8 mouse cellular contexts compared by ENCODE assay signal in the genomic region with DNA sequence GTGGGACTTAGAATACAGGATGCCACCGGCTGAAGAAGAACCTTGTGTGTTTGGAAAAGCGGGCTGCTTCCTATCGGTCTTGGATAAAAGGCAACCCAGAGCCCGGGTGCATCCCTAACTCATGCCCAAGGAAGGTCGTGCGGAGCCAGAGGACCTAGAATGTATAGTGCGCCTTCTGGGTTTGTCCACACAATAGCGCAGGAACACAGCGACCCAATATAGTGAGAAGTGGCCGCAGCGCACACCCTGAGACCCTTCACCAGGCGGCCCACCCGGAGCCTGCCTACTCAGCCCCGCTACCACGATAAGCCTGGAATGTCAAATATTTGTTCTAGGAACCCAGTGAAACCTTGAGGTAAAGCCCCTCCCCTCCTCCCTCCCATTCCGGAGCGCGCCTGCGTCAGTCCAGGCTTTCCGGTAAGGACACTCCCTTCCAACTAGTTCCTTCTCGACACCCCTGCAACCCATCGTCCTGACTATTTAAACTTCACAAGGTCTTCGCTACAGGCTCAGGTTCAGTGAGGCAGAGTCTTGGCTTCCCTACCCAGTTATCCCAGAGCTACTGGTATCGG. TPM values are rescaled to one million over a fixed set of nuclear protein-coding genes. Genes with fewer than 3 reads are reported as not detected.
DNase-seq lines count a peak whose midpoint lies in the region; ATAC-seq and TF ChIP-seq lines count a peak whose summit lies in the region.

No protein-coding gene starts in this region.

- H3K27ac ChIP-seq in forebrain, embryonic 14.5 days (ENCODE audit: low read depth, low read length), result no peak overlapping the region
- no peak overlapping the region for H3K27ac ChIP-seq in hindbrain, embryonic 16.5 days (ENCODE audit: low read depth, low read length)
- peak overlapping the region; percentile 20; the same call in 1 of the 2 replicates for H3K27ac ChIP-seq in liver, embryonic 13.5 days

- peak overlapping the region; percentile 48 for H3K9ac ChIP-seq in forebrain, embryonic 14.5 days (ENCODE audit: low read length)
- H3K9ac ChIP-seq in hindbrain, embryonic 16.5 days (ENCODE audit: low read depth, low read length), result peak overlapping the region; percentile 60
- peak overlapping the region; percentile 63 for H3K9ac ChIP-seq in liver, embryonic 13.5 days

- peak; percentile 30 to 46 for DNase-seq in layer of hippocampus, postnatal 36 days
- no peak for DNase-seq in layer of hippocampus, postnatal 14 days (ENCODE audit: low spot score in 2 of 2)
- peak; percentile 96 for DNase-seq in ZHBTc4 (ENCODE audit: low read depth, low spot score)
- DNase-seq in forebrain, embryonic 14.5 days (ENCODE audit: low spot score), result peak; percentile 53
- DNase-seq in liver, embryonic 13.5 days, result peak; percentile 33
- DNase-seq in spleen, adult 18-20 months, result no peak

- under 1% methylated on average over 24 of the region's 24 CpGs for WGBS in forebrain, embryonic 14.5 days
- WGBS in hindbrain, embryonic 16.5 days, result 1% methylated on average over 24 of the region's 24 CpGs
- WGBS in liver, embryonic 13.5 days (ENCODE audit: insufficient replicate concordance), result under 1% methylated on average over 24 of the region's 24 CpGs

- TF ChIP-seq POLR2A in myocyte (IDR thresholded peaks at IDR 0.05; ENCODE audit: insufficient read length, low read depth), result peak; percentile 71

- H3K36me3 ChIP-seq in forebrain, embryonic 14.5 days (ENCODE audit: control insufficient read depth, insufficient read depth, low read length), result no peaks in the 10 kb centered on the region
- no peaks in the 10 kb centered on the region for H3K36me3 ChIP-seq in hindbrain, embryonic 16.5 days (ENCODE audit: control insufficient read depth, insufficient read depth, low read length)
- H3K36me3 ChIP-seq in liver, embryonic 13.5 days, result peaks cover 3% of the 10 kb centered on the region
- H3K36me3 ChIP-seq in myocyte (ENCODE audit: control insufficient read depth, insufficient read depth), result no peaks in the 10 kb centered on the region

- peak overlapping the region; percentile 60 for H3K4me2 ChIP-seq in forebrain, embryonic 14.5 days (ENCODE audit: low read length)
- H3K4me2 ChIP-seq in hindbrain, embryonic 16.5 days (ENCODE audit: low read length), result peak overlapping the region; percentile 93
- H3K4me2 ChIP-seq in liver, embryonic 13.5 days, result peak overlapping the region; percentile 71
- peak overlapping the region; percentile 92 for H3K4me2 ChIP-seq in myocyte (ENCODE audit: low read depth)

- H3K9me3 ChIP-seq in forebrain, embryonic 14.5 days (replicated peaks; ENCODE audit: control insufficient read depth, low read length), result no peaks in the 10 kb centered on the region
- H3K9me3 ChIP-seq in hindbrain, embryonic 16.5 days (ENCODE audit: control insufficient read depth, low read length), result no peaks in the 10 kb centered on the region
- H3K9me3 ChIP-seq in liver, embryonic 13.5 days (replicated peaks), result no peaks in the 10 kb centered on the region

- peak; percentile 54; the same call in 1 of the 2 replicates for ATAC-seq in forebrain, embryonic 14.5 days
- ATAC-seq in hindbrain, embryonic 16.5 days, result peak; percentile 41; the same call in 1 of the 2 replicates
- 0 out of 2 replicates have a peak, but pooled peaks have one; percentile 9 for ATAC-seq in liver, embryonic 13.5 days (ENCODE audit: low read depth)

- no peak overlapping the region for H3ac ChIP-seq in myocyte (ENCODE audit: control insufficient read depth, insufficient read length)

- peak overlapping the region; percentile 38 for H3K4me3 ChIP-seq in forebrain, embryonic 14.5 days (ENCODE audit: low read depth, low read length)
- peak overlapping the region; percentile 52 for H3K4me3 ChIP-seq in hindbrain, embryonic 16.5 days (ENCODE audit: low read length)
- H3K4me3 ChIP-seq in liver, embryonic 13.5 days (replicated peaks), result peak overlapping the region; percentile 61
- peak overlapping the region; percentile 37 for H3K4me3 ChIP-seq in myocyte

- peaks cover 54% of the 10 kb centered on the region for H3K27me3 ChIP-seq in forebrain, embryonic 14.5 days (replicated peaks; ENCODE audit: control insufficient read depth, insufficient read depth, low read length)
- H3K27me3 ChIP-seq in hindbrain, embryonic 16.5 days (replicated peaks; ENCODE audit: control insufficient read depth, insufficient read depth, low read length), result peaks cover 50% of the 10 kb centered on the region
- peaks cover 75% of the 10 kb centered on the region for H3K27me3 ChIP-seq in liver, embryonic 13.5 days
- no peaks in the 10 kb centered on the region for H3K27me3 ChIP-seq in myocyte (ENCODE audit: control insufficient read depth, insufficient read depth, insufficient read length)

- H3K4me1 ChIP-seq in forebrain, embryonic 14.5 days (ENCODE audit: control insufficient read depth, insufficient read depth, low read length), result peaks cover 11% of the 10 kb centered on the region
- H3K4me1 ChIP-seq in hindbrain, embryonic 16.5 days (ENCODE audit: control insufficient read depth, insufficient read depth, low read depth, low read length), result peaks cover 24% of the 10 kb centered on the region
- peaks cover 45% of the 10 kb centered on the region for H3K4me1 ChIP-seq in liver, embryonic 13.5 days (replicated peaks)

- no peaks in the 10 kb centered on the region for H3K79me2 ChIP-seq in myocyte (ENCODE audit: control insufficient read depth, insufficient read depth)

TF ChIP-seq in myocyte, 11 proteins besides CTCF, POLR2A, EP300 and RAD21:
- TF ChIP-seq POLR2AphosphoS2 (IDR thresholded peaks at IDR 0.05; ENCODE audit: insufficient read length, low read depth) (peak; percentile 73), SRF (IDR thresholded peaks at IDR 0.05; ENCODE audit: control insufficient read depth, insufficient read length, low read depth) (no peak)
TF ChIP-seq in myocyte: peak in this region for 1.

RNA-seq across cellular contexts. Expression of a gene that starts 1.2 kb away (rescaled TPM):
- total RNA-seq in layer of hippocampus, postnatal 36 days (2021), result not detected
- not detected for total RNA-seq in layer of hippocampus, postnatal 14 days (2021)
- 0.15 TPM in 1 of 2 replicates, not detected in the other for polyA plus RNA-seq in forebrain, embryonic 14.5 days (2014; fragmentation: Nextera tagmentation; extraction: Ambion mirVana)
- polyA plus RNA-seq in hindbrain, embryonic 16.5 days (2015; fragmentation: Nextera tagmentation; extraction: Ambion mirVana), result 0.18 and 0.27 TPM in 2 replicates
- 6.2 and 7.7 TPM in 2 replicates for polyA plus RNA-seq in liver, embryonic 13.5 days (2015; fragmentation: Nextera tagmentation; extraction: Ambion mirVana)
- 0.17 TPM for polyA plus RNA-seq in myocyte (2012; fragmentation: generic; extraction: Trizol)

RNA-seq across cellular contexts. Expression of a gene that starts 12.2 kb away (rescaled TPM):
- 10 to 100 TPM; 23.8 to 26.0 TPM for total RNA-seq in layer of hippocampus, postnatal 36 days (2021)
- total RNA-seq in layer of hippocampus, postnatal 14 days (2021), result 10 to 100 TPM; 18.5 to 19.4 TPM
- polyA plus RNA-seq in forebrain, embryonic 14.5 days (2014; fragmentation: Nextera tagmentation; extraction: Ambion mirVana), result 7.8 and 7.9 TPM in 2 replicates
- 23.5 and 24.2 TPM in 2 replicates for polyA plus RNA-seq in hindbrain, embryonic 16.5 days (2015; fragmentation: Nextera tagmentation; extraction: Ambion mirVana)
- polyA plus RNA-seq in liver, embryonic 13.5 days (2015; fragmentation: Nextera tagmentation; extraction: Ambion mirVana), result 6.9 and 8.3 TPM in 2 replicates
- polyA plus RNA-seq in myocyte (2012; fragmentation: generic; extraction: Trizol), result 9.6 TPM

RNA-seq across cellular contexts. Expression of a gene that starts 30.7 kb away (rescaled TPM):
- 10 to 100 TPM; 22.2 to 32.7 TPM for total RNA-seq in layer of hippocampus, postnatal 36 days (2021)
- 10 to 100 TPM; 25.7 to 26.3 TPM for total RNA-seq in layer of hippocampus, postnatal 14 days (2021)
- 78.2 and 86.3 TPM in 2 replicates for polyA plus RNA-seq in forebrain, embryonic 14.5 days (2014; fragmentation: Nextera tagmentation; extraction: Ambion mirVana)
- 35.7 and 47.9 TPM in 2 replicates for polyA plus RNA-seq in hindbrain, embryonic 16.5 days (2015; fragmentation: Nextera tagmentation; extraction: Ambion mirVana)
- polyA plus RNA-seq in liver, embryonic 13.5 days (2015; fragmentation: Nextera tagmentation; extraction: Ambion mirVana), result 10.5 and 14.0 TPM in 2 replicates
- polyA plus RNA-seq in myocyte (2012; fragmentation: generic; extraction: Trizol), result 12.8 TPM

Comparison
In these comparisons a context has a peak if more than half of its experiments do, and no peak if none do; other contexts are left out.
1. DNase-seq: peak in layer of hippocampus, postnatal 36 days (2 of 2), ZHBTc4 (single experiment), forebrain, embryonic 14.5 days (single experiment) and liver, embryonic 13.5 days (single experiment); none in layer of hippocampus, postnatal 14 days (0 of 2) and spleen, adult 18-20 months (0 of 2).
2. Peak in every context shown above with its lines, with median percentiles within 50 percentile points of each other: ATAC-seq, H3K4me2 ChIP-seq, H3K4me3 ChIP-seq and H3K9ac ChIP-seq.